Mouse (Mus musculus): ENCODE measurements at regions not wholly inside any gene's neighbourhood (a gene's known extent, or its start where the extent isn't known, plus 50 kb on each side); places are given as distances from the start of the nearest gene placed in this dataset.

GRCm38 (mm10) chr3:35106097-35106496 lies 455.9 kb downstream of the Sox2 start:
- no peak for TF ChIP-seq POLR2A (IDR thresholded peaks at IDR 0.05; ENCODE audit: insufficient read depth, low read depth, low read length)
- no peak for TF ChIP-seq CTCF (IDR thresholded peaks at IDR 0.05)
- no peak for TF ChIP-seq EP300 (IDR thresholded peaks at IDR 0.05; ENCODE audit: insufficient read depth, low read depth, low read length)

Measured in heart, adult 2 months (tissue).